Mouse (Mus musculus): ENCODE measurements at regions not wholly inside any gene's neighbourhood (a gene's known extent, or its start where the extent isn't known, plus 50 kb on each side); places are given as distances from the start of the nearest gene placed in this dataset.

- TF ChIP-seq CTCF (IDR thresholded peaks at IDR 0.05; ENCODE audit: borderline replicate concordance, control insufficient read depth, extremely low read depth, insufficient read depth, low read length, poor library complexity) = no peak
- TF ChIP-seq POLR2A (IDR thresholded peaks at IDR 0.05; ENCODE audit: control insufficient read depth, extremely low read depth, insufficient read depth, low read length, poor library complexity) = no peak
- Histone ChIP-seq H3K27ac (ENCODE audit: control insufficient read depth, insufficient read depth, low read length) (no peak overlapping the region), H3K36me3 (ENCODE audit: control insufficient read depth, insufficient read depth, low read length) (no peaks in the 10 kb centered on the region), H3K27me3 (ENCODE audit: control insufficient read depth, insufficient read depth, low read length) (no peaks in the 10 kb centered on the region), H3K4me1 (replicated peaks; ENCODE audit: control insufficient read depth, insufficient read depth, low read length) (no peaks in the 10 kb centered on the region), H3K4me3 (ENCODE audit: control insufficient read depth, insufficient read depth, low read length) (no peak overlapping the region)
- DNase-seq = no peak
- 92% methylated on average over 5 of the region's 5 CpGs for WGBS
Measured at GRCm38 (mm10) chr14:55345091-55345490, 123.3 kb downstream of the Dhrs2 start.

GRCm38 (mm10) chr14:55348098-55348497, 126.3 kb downstream of the Dhrs2 start:
- H3K27ac ChIP-seq (ENCODE audit: control insufficient read depth, insufficient read depth, low read length) = no peak overlapping the region
- H3K27me3 ChIP-seq (ENCODE audit: control insufficient read depth, insufficient read depth, low read length) = no peaks in the 10 kb centered on the region
- no peak for DNase-seq
- TF ChIP-seq CTCF (IDR thresholded peaks at IDR 0.05; ENCODE audit: borderline replicate concordance, control insufficient read depth, extremely low read depth, insufficient read depth, low read length, poor library complexity) = no peak
- no peak for TF ChIP-seq POLR2A (IDR thresholded peaks at IDR 0.05; ENCODE audit: control insufficient read depth, extremely low read depth, insufficient read depth, low read length, poor library complexity)
- WGBS = 95% methylated on average over 4 of the region's 4 CpGs
- H3K4me3 ChIP-seq (ENCODE audit: control insufficient read depth, insufficient read depth, low read length) = no peak overlapping the region
- no peaks in the 10 kb centered on the region for H3K36me3 ChIP-seq (ENCODE audit: control insufficient read depth, insufficient read depth, low read length)
- H3K4me1 ChIP-seq (replicated peaks; ENCODE audit: control insufficient read depth, insufficient read depth, low read length) = no peaks in the 10 kb centered on the region

GRCm38 (mm10) chr14:55357258-55357657, 121.3 kb upstream of the Dhrs4 start:
- H3K4me3 ChIP-seq (ENCODE audit: control insufficient read depth, insufficient read depth, low read length) = no peak overlapping the region
- DNase-seq = no peak
- 69% methylated on average over 2 of the region's 2 CpGs for WGBS
- no peak for TF ChIP-seq CTCF (IDR thresholded peaks at IDR 0.05; ENCODE audit: borderline replicate concordance, control insufficient read depth, extremely low read depth, insufficient read depth, low read length, poor library complexity)
- no peak for TF ChIP-seq POLR2A (IDR thresholded peaks at IDR 0.05; ENCODE audit: control insufficient read depth, extremely low read depth, insufficient read depth, low read length, poor library complexity)
- no peak overlapping the region for H3K27ac ChIP-seq (ENCODE audit: control insufficient read depth, insufficient read depth, low read length)
- no peaks in the 10 kb centered on the region for H3K4me1 ChIP-seq (replicated peaks; ENCODE audit: control insufficient read depth, insufficient read depth, low read length)
- no peaks in the 10 kb centered on the region for H3K36me3 ChIP-seq (ENCODE audit: control insufficient read depth, insufficient read depth, low read length)
- no peaks in the 10 kb centered on the region for H3K27me3 ChIP-seq (ENCODE audit: control insufficient read depth, insufficient read depth, low read length)

GRCm38 (mm10) chr14:55358429-55358828, 120.1 kb upstream of the Dhrs4 start:
- Histone ChIP-seq H3K27ac (ENCODE audit: control insufficient read depth, insufficient read depth, low read length) (no peak overlapping the region), H3K36me3 (ENCODE audit: control insufficient read depth, insufficient read depth, low read length) (no peaks in the 10 kb centered on the region), H3K27me3 (ENCODE audit: control insufficient read depth, insufficient read depth, low read length) (no peaks in the 10 kb centered on the region), H3K4me3 (ENCODE audit: control insufficient read depth, insufficient read depth, low read length) (no peak overlapping the region), H3K4me1 (replicated peaks; ENCODE audit: control insufficient read depth, insufficient read depth, low read length) (no peaks in the 10 kb centered on the region)
- TF ChIP-seq CTCF (IDR thresholded peaks at IDR 0.05; ENCODE audit: borderline replicate concordance, control insufficient read depth, extremely low read depth, insufficient read depth, low read length, poor library complexity) = no peak
- no peak for TF ChIP-seq POLR2A (IDR thresholded peaks at IDR 0.05; ENCODE audit: control insufficient read depth, extremely low read depth, insufficient read depth, low read length, poor library complexity)
- DNase-seq = no peak
- WGBS = 94% methylated on average over 2 of the region's 2 CpGs

GRCm38 (mm10) chr14:55362316-55362715, 116.2 kb upstream of the Dhrs4 start:
- TF ChIP-seq CTCF (IDR thresholded peaks at IDR 0.05; ENCODE audit: borderline replicate concordance, control insufficient read depth, extremely low read depth, insufficient read depth, low read length, poor library complexity) = no peak
- no peak for TF ChIP-seq POLR2A (IDR thresholded peaks at IDR 0.05; ENCODE audit: control insufficient read depth, extremely low read depth, insufficient read depth, low read length, poor library complexity)
- 94% methylated on average over 4 of the region's 4 CpGs for WGBS
- DNase-seq = no peak
- Histone ChIP-seq H3K27me3 (ENCODE audit: control insufficient read depth, insufficient read depth, low read length) (no peaks in the 10 kb centered on the region), H3K4me3 (ENCODE audit: control insufficient read depth, insufficient read depth, low read length) (no peak overlapping the region), H3K27ac (ENCODE audit: control insufficient read depth, insufficient read depth, low read length) (no peak overlapping the region), H3K4me1 (replicated peaks; ENCODE audit: control insufficient read depth, insufficient read depth, low read length) (no peaks in the 10 kb centered on the region), H3K36me3 (ENCODE audit: control insufficient read depth, insufficient read depth, low read length) (no peaks in the 10 kb centered on the region)

- Histone ChIP-seq H3K27ac (ENCODE audit: control insufficient read depth, insufficient read depth, low read length) (no peak overlapping the region), H3K36me3 (ENCODE audit: control insufficient read depth, insufficient read depth, low read length) (no peaks in the 10 kb centered on the region), H3K27me3 (ENCODE audit: control insufficient read depth, insufficient read depth, low read length) (no peaks in the 10 kb centered on the region), H3K4me3 (ENCODE audit: control insufficient read depth, insufficient read depth, low read length) (no peak overlapping the region), H3K4me1 (replicated peaks; ENCODE audit: control insufficient read depth, insufficient read depth, low read length) (no peaks in the 10 kb centered on the region)
- no peak for DNase-seq
- TF ChIP-seq POLR2A (IDR thresholded peaks at IDR 0.05; ENCODE audit: control insufficient read depth, extremely low read depth, insufficient read depth, low read length, poor library complexity) (no peak), CTCF (IDR thresholded peaks at IDR 0.05; ENCODE audit: borderline replicate concordance, control insufficient read depth, extremely low read depth, insufficient read depth, low read length, poor library complexity) (no peak)
- 90% methylated on average over 7 of the region's 7 CpGs for WGBS
Measured at GRCm38 (mm10) chr14:55362757-55363156, 115.8 kb upstream of the Dhrs4 start.

- TF ChIP-seq POLR2A (IDR thresholded peaks at IDR 0.05; ENCODE audit: control insufficient read depth, extremely low read depth, insufficient read depth, low read length, poor library complexity) (no peak), CTCF (IDR thresholded peaks at IDR 0.05; ENCODE audit: borderline replicate concordance, control insufficient read depth, extremely low read depth, insufficient read depth, low read length, poor library complexity) (no peak)
- Histone ChIP-seq H3K27me3 (ENCODE audit: control insufficient read depth, insufficient read depth, low read length) (no peaks in the 10 kb centered on the region), H3K36me3 (ENCODE audit: control insufficient read depth, insufficient read depth, low read length) (no peaks in the 10 kb centered on the region), H3K4me1 (replicated peaks; ENCODE audit: control insufficient read depth, insufficient read depth, low read length) (no peaks in the 10 kb centered on the region), H3K27ac (ENCODE audit: control insufficient read depth, insufficient read depth, low read length) (no peak overlapping the region), H3K4me3 (ENCODE audit: control insufficient read depth, insufficient read depth, low read length) (no peak overlapping the region)
- no peak for DNase-seq
- WGBS = 3% methylated on average over 5 of the region's 5 CpGs
Measured at GRCm38 (mm10) chr14:55370384-55370783, 108.2 kb upstream of the Dhrs4 start.
